Mouse (Mus musculus) small intestine, adult 2 months (tissue): ENCODE measurements around the gene Zbp1.

ENCODE experiments used
- CTCF ChIP-seq: fragments of 200-500 bp; IDR thresholded peaks from 2 replicates; pipeline ENCODE4 v1.5.1; 2012; ENCODE audit warnings: low read depth, mild to moderate bottlenecking, control low read depth, inconsistent platforms, low read length, moderate library complexity, mixed read lengths; ENCODE audit not compliant: insufficient replicate concordance, insufficient read length; ENCODE audit errors: extremely low read depth
- POLR2A ChIP-seq: fragments of 200-500 bp; IDR thresholded peaks from 2 replicates; pipeline ENCODE4 v1.6.1; 2012; ENCODE audit warnings: low read depth, mild to moderate bottlenecking, control low read depth, inconsistent platforms, low read length, moderate library complexity

GRCm38 (mm10) chr2:173207051-173207450 is 11.7 kb downstream of the Zbp1 start:
- TF ChIP-seq POLR2A = no peak
- TF ChIP-seq CTCF = no peak
